Mouse (Mus musculus) heart, adult 9 months (tissue): Measurements from ENCODE around the gene Tmem54.

Source experiments
- DNase-seq, 2 experiments: peaks; one replicate each; pipeline ENCODE4 v3.0.0; 2022; ENCODE audit warnings: low spot score in 2 of 2

Gene Tmem54

DNA sequence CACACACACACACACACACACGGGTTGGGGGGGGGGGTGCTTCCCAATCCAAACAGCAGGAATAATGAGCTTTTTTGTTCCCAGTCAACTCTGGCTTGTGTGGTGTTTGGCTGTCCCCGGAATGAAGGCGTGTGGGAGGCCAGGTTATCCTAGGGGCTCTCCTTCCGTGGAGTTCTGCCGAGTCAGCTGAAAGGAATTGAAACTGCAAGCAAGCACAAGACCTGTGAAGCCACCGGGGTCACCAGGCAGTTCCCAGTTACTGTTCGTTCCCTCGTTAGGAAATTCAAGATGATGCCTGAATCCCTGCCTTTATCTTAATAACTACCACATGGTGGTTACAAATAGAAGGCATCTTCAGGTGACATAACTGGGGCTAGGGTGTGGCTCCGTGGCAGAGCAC, 24.0 kb downstream of the Tmem54 start:
- DNase-seq = no peak

- no peak for DNase-seq
Observed at GRCm38 (mm10) chr4:129130149-129130548, 24.8 kb downstream of the Tmem54 start.

DNA sequence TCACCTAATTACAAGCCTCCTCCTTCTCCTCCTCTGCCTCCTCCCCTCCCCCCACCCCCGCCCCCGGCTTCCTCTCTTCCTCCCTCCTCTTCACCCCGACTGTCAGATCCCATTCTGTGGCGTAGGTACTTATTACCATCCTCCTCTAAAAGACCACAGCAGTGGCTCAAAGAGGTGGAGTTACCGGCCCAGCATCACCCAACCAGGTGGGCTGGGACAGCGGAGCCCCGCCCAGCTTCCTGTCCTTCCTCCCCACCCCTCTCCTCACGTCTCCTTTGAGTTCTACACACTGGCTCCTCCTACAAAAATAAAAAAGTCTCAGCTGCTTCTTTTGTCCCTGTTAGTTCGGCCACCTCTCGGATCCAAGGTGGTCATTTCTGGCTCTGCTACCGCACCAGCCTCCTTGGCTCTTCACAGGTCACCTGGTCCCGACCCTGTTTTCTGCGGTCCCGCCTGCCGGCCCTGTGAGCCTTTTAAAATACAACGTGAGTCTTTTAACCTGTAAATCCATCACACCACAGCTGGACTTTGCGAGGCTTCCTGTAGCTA, 25.5 kb downstream of the Tmem54 start:
- no peak for DNase-seq

DNA sequence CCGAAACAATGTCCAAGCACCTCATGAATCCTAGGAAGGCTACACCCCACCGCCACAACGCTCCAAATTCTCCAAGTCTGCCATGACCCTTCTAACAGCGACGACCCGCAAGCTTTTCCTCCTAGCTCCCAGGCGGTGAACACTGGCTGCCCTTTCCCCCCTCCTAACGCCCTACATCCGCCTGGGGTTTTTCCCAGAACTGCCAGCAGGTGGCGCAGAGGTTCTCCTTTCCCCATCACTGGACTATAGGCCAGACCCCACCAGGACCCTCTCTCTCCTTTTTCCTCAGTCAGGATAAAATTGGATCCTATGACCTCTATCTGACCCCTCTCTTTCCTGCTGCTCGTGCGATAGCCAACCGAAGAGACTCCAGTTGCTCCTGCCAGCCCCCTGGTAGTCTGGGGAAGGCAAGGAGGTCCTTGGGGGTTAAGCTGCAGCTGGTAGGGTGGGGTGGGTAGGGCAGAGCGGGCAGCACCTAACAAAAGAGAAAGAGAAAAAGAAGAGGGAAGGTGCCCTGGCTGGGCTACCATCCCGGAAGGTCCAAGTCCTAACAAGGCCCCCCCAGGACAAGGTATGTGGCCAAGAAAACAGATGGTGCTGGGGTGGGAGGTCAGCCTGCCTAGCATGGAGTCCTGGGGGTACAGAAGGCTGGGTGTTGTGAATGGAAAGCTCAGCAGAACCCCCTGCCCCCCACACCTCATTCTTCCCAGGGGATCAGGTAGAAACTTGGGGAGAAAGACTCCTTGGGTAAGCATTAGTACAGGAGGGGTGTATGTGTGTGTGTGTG, 29.6 kb downstream of the Tmem54 start:
- peak in 1 of 2 experiments; percentile 65 for DNase-seq

DNA sequence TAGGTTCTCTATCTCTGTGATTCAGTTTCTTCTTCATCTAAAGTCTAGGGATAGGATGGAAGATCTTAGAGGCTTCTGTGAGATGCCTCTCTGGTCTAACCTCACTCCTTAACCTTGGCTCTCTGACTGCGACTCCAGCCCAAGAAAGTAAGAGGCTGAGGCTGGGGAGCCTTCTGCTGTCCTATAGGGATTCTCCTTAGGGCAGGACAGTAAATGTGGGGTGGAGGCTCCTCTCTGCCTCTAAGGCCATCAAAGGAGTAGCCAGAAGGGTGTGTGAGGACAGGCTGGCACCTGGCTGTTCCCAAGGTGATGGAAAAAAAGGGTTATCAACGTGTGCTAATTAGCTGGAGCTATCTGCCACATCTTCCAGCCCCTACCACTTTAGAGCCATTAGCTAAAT, 30.3 kb downstream of the Tmem54 start:
- DNase-seq = no peak

DNA sequence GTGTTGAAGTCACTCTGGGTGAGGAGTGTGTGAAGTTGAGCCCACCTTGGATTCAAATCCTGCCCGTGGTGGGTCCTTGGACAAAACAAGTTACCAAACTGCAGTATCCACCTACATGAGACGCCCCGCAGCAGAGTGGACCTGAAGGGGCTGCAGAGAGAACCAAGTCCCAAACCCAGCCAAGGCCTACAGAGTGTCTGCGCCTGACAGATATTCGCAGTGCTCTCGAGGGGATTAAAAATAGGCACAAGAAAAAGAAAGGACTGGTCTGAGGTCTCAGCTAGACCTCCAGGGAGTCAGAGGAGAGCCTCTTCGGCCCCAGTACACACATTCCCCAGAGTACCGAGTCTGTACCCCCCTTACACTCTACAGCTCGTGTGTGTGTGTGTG, 30.8 kb downstream of the Tmem54 start:
- no peak for DNase-seq

- no peak for DNase-seq
Observed at GRCm38 (mm10) chr4:129136579-129137391, 31.4 kb downstream of the Tmem54 start, which contains the start of gene Fndc5. Fndc5 (plus strand) TSS chr4:129136999.

GRCm38 (mm10) chr4:129137392-129138321, 32.3 kb downstream of the Tmem54 start:
- DNase-seq = no peak

DNA sequence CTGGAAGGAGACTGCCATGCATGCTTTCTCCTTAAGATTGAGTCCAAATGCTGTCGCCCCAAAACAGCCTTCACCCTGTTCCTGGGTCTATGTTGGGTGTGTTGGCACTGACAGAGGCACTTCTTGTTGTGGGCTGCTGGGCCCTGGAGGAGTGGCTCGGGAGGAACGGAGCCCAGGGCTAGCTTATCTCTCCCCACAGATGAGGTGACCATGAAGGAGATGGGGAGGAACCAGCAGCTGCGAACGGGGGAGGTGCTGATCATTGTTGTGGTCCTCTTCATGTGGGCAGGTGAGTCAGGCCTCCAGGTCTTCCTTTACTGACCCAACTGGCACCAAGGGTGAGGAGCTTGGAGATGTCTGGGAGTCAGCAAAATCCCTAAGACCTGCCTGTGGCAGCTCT, 34.3 kb downstream of the Tmem54 start:
- DNase-seq = no peak

GRCm38 (mm10) chr4:129140808-129141207, 35.5 kb downstream of the Tmem54 start:
- no peak for DNase-seq

GRCm38 (mm10) chr4:129141560-129142438, 36.5 kb downstream of the Tmem54 start:
- DNase-seq = peak; percentile 64 to 72

DNA sequence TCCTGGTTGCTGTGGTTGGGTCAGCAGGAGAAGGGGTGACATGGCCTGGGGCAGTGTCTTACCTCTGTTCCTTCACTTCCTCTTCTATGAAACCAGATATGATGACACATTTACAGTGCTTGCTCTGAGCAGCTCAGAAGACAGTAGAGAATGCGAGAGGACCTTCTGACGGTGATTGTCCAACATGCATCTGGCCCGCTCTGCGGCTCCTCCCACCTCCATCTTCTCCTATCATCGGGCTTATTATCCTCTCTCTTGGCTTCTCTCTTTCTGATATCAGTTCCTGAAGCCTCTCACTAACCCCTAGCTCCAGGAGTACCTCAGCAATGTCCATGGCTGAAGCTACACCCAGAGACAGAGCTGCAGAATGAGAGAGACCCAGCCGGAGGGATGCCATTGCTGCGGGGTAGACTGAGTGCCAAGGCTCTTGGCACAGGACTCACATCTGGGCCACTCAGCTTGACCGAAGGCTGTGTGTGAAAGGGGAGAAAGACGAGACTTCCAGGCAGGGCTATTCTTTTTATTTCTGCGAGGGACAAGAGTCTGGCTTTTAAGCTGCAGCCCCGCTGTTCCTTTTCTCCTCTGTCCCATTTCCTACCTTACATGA, 37.2 kb downstream of the Tmem54 start:
- no peak for DNase-seq

GRCm38 (mm10) chr4:129143509-129143908, 38.2 kb downstream of the Tmem54 start:
- no peak for DNase-seq

GRCm38 (mm10) chr4:129144401-129145367, 39.3 kb downstream of the Tmem54 start:
- no peak for DNase-seq

DNA sequence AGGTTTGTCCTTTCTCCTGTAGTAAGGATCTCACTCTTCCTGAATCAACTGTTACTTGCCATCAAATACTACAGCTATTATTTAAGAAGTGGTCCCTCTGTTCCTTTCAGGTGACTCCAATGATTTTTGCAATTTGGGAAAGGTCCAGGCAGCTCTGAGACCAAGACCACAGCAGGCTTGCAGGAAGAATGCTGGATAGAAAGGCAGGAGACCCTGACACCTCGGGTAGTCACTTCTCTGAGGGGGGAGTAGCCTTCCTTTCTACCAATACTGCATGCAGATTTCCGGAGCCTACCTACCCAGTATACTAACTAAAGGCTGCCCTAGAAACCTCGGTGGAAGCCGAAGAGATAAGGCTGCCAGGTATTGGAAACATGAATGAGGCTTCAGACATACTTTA, 40.1 kb downstream of the Tmem54 start:
- no peak for DNase-seq

DNA sequence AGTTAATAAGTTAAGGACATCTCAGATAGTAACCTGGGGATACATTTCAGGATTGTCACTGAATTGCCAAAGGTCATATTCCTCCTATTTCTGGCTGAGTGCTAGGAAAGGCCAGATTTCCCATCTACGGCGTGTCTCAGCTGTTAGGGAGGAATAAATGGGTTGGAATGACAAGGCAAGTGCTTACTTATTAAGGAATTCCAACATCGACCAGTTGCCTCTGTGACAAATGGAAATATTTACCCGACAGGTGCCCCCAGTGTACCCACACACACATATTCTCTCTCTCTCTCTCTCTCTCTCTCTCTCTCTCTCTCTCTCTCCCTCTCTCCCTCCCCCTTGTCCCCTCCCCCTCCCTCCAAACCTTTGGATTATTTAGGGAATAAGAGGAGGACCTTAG, 40.6 kb downstream of the Tmem54 start:
- DNase-seq = no peak

DNA sequence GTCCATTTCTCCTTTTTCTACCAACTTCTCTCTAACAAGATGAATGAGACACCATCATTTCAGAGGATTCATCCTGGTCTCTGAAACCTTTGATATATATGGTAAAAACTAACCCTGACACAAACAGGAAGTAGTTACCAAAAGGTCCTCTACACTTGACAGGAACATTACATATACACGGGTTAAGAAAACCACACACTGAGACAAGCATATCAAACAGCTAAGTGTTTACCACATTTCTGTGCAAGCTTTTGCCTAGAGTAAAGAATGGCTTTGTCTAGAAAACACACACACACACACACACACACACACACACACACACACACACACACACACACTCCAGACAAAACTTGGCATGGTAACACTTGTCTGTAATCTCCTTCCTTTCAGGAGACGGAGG, 41.0 kb downstream of the Tmem54 start:
- DNase-seq = no peak

- no peak for DNase-seq
Observed at GRCm38 (mm10) chr4:129147552-129148103, 42.3 kb downstream of the Tmem54 start.

DNA sequence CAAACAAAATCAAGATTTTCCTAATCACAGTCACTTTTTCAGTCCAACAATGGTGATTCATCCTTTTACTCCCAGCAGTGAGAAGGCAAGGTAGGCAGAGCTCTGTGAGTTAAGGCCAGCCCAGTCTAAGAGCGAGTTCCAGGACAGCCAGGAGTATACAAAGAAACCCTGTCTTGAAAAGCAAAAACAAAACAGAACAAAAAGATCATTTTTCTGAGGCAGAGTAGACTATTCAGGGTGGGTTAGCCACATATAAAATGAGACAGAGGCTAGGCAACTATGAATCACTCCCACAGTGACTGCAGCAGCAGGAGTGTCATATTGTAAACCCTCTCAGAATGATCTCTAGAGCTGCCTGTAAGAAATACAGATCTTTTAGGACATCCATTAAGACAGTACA, 44.0 kb downstream of the Tmem54 start:
- no peak for DNase-seq
